Mouse (Mus musculus) neural tube, embryonic 13.5 days (tissue): ENCODE data around the gene Tnfrsf17. TPM values are rescaled to one million over a fixed set of nuclear protein-coding genes. Genes with fewer than 3 reads are reported as not detected.

Experiments
- ATAC-seq: fragments of 200-750 bp; cut with Nextera tagmentation; 2 replicates; pipeline ENCODE4 v1.8.0; 2017; ENCODE audit warnings: low read depth, mild to moderate bottlenecking, moderate TSS enrichment, moderate library complexity
- H3K27ac ChIP-seq: fragments of 300-500 bp; sonication (generic); replicated peaks from 2 replicates; pipeline ENCODE4 v1.5.1; 2015; ENCODE audit warnings: moderate library complexity, mild to moderate bottlenecking, inconsistent platforms
- H3K27me3 ChIP-seq: fragments of 300-500 bp; sonication (generic); 2 replicates; pipeline ENCODE4 v1.6.1; 2015; ENCODE audit warnings: mild to moderate bottlenecking, inconsistent platforms
- H3K36me3 ChIP-seq: fragments of 300-500 bp; sonication (generic); 2 replicates; pipeline ENCODE4 v1.6.1; 2015; ENCODE audit warnings: mild to moderate bottlenecking, inconsistent platforms
- H3K4me1 ChIP-seq: fragments of 300-500 bp; sonication (generic); replicated peaks from 2 replicates; pipeline ENCODE4 v1.6.1; 2015; ENCODE audit warnings: inconsistent platforms
- H3K4me2 ChIP-seq: fragments of 300-500 bp; sonication (generic); 2 replicates; pipeline ENCODE4 v1.6.1; 2015; ENCODE audit warnings: inconsistent platforms, mild to moderate bottlenecking, moderate library complexity
- H3K4me3 ChIP-seq: fragments of 300-500 bp; sonication (generic); 2 replicates; pipeline ENCODE4 v1.5.1; 2015; ENCODE audit warnings: mild to moderate bottlenecking, inconsistent platforms
- H3K9ac ChIP-seq: fragments of 300-500 bp; sonication (generic); 2 replicates; pipeline ENCODE4 v1.6.1; 2015; ENCODE audit warnings: moderate library complexity, mild to moderate bottlenecking, inconsistent platforms
- H3K9me3 ChIP-seq: fragments of 300-500 bp; sonication (generic); 2 replicates; pipeline ENCODE4 v1.6.1; 2016; ENCODE audit warnings: inconsistent platforms
- WGBS: fragments of 180-500 bp; shearing (Covaris S2); methylation state at CpG from one replicate; pipeline ENCODE4 v1.1.7; 2015; 5-methylcytosine and 5-hydroxymethylcytosine counted together
- polyA plus RNA-seq: library from polyadenylated mRNA; unstranded; fragments of >200 nt; fragmentation: Nextera tagmentation; extraction: Ambion mirVana; gene quantifications from 2 replicates; pipeline ENCODE4 v1.2.1, GENCODE M21; 2015

The Tnfrsf17 gene
- polyA plus RNA-seq, 1 experiment from 2014 or later: 0.33 TPM

DNA sequence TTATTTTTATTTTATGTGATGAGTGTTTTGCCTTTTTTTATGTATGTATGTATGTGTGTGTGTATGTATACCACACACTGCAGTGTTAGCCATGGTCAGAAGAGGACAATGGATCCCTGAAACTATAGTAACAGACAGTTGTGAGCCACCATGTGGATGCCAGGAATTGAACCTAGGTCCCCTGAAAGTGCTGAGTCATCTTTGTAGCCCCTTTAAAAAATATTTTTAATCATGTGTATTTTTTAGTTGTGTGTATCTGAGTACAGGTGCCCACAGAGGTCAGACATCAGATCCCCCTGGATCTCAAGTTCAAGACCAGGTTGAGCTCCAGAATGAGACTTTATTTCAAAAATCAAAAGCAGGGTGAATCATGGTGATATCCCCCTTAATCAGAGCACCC lies 9.9 kb upstream of the Tnfrsf17 start:
- no peak for ATAC-seq
- H3K4me1 ChIP-seq: no peaks in the 10 kb centered on the region
- H3K4me3 ChIP-seq: no peak overlapping the region
- no peak overlapping the region for H3K27ac ChIP-seq
- no peaks in the 10 kb centered on the region for H3K27me3 ChIP-seq
- no peaks in the 10 kb centered on the region for H3K9me3 ChIP-seq
- no peaks in the 10 kb centered on the region for H3K36me3 ChIP-seq
- H3K9ac ChIP-seq: no peak overlapping the region
- H3K4me2 ChIP-seq: no peak overlapping the region

DNA sequence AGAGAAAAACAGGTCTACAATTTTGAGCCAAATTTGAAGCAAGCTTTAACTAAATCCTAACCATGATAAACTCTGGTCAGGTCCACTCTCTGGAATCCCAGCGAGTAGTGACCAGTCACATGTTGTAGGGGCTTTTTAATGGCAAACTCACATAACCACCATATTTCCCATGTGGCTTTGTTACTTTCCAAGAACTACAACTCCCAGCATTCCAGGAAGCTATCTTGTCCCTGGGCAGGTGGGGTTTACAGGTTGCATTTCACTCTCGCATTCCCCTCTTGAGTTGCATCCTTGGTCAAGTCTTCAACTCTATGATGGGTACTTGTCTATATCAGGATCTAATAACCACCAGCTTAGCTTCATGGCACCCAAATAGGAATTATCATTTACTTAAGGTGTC lies 8.1 kb upstream of the Tnfrsf17 start:
- no peak overlapping the region for H3K4me3 ChIP-seq
- WGBS: 89% methylated on average over 2 of the region's 2 CpGs
- H3K4me2 ChIP-seq: no peak overlapping the region
- H3K27ac ChIP-seq: no peak overlapping the region
- H3K36me3 ChIP-seq: no peaks in the 10 kb centered on the region
- no peak overlapping the region for H3K9ac ChIP-seq
- no peaks in the 10 kb centered on the region for H3K27me3 ChIP-seq
- no peak for ATAC-seq
- no peaks in the 10 kb centered on the region for H3K4me1 ChIP-seq
- no peaks in the 10 kb centered on the region for H3K9me3 ChIP-seq

DNA sequence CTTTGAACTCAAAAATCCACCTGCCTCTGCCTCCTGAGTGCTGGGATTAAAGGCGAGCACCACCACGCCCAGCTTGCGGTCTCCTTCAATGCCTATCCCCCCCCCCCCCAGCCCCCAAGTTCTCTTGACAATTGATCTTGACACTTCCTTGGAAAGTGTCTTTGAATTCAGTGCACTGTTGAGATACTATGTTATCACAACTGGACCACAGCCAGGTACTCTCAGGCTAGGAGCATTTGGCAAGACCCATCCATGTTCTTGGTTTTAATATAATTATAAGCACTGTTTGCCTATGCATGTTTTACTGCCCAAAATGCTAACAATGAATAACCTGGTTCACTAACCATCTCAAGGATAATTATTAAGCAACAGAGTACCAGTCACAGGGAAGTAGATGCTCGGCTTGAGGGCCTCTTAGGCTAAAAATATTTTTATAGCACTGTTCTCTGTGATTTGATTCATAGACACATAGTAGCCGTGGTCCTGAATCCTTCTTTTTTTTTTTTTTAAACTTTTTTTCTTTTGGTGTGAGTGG lies 2.2 kb downstream of the Tnfrsf17 start:
- Histone ChIP-seq H3K9me3 (no peaks in the 10 kb centered on the region), H3K4me3 (no peak overlapping the region), H3K36me3 (no peaks in the 10 kb centered on the region), H3K4me2 (no peak overlapping the region), H3K4me1 (no peaks in the 10 kb centered on the region), H3K27ac (no peak overlapping the region), H3K27me3 (no peaks in the 10 kb centered on the region), H3K9ac (no peak overlapping the region)
- no peak for ATAC-seq
- WGBS: 88% methylated on average over 5 of the region's 5 CpGs

DNA sequence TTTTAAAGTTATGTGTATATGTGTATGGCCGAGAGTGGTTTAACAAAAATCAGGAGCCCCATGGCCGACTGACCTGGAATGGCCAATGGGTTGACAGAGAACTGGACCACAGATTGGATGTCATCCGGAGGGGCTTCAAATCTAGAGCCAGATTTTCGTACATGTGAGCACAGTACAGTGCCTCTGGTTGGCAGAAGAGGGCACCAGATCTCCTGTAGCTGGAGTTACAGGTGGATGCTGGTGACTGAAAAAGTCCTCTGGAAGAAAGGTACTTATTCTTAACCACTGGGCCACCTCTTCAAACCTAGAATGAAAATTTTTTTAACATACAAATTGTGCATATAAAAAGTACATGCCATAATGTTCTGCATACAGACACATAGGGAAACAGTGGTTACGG lies 3.1 kb downstream of the Tnfrsf17 start:
- H3K27ac ChIP-seq: no peak overlapping the region
- H3K36me3 ChIP-seq: no peaks in the 10 kb centered on the region
- no peak for ATAC-seq
- no peak overlapping the region for H3K4me2 ChIP-seq
- WGBS: 73% methylated on average over 5 of the region's 5 CpGs
- H3K4me3 ChIP-seq: no peak overlapping the region
- no peak overlapping the region for H3K9ac ChIP-seq
- no peaks in the 10 kb centered on the region for H3K4me1 ChIP-seq
- no peaks in the 10 kb centered on the region for H3K27me3 ChIP-seq
- no peaks in the 10 kb centered on the region for H3K9me3 ChIP-seq

DNA sequence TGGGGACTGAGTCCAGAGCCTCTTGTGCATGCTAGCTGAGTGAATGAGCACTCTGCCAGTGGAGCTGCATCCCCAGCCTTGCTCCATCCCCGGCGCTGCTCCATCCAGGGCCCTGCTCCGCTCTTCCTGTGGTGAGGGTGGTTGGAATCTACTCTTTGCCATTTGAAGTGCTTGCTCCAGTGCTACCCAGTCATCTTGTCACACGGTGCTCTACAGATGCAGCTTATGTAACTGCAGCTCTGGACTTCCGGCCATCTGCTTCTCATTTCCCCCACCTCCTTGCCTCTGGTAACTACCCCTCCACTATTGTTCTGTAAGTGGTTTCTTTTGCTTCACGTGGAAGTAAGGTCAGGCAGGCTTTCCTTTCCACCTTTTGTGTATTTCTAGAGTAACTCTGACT lies 3.7 kb downstream of the Tnfrsf17 start:
- Histone ChIP-seq H3K4me3 (no peak overlapping the region), H3K9ac (no peak overlapping the region), H3K9me3 (no peaks in the 10 kb centered on the region), H3K4me2 (no peak overlapping the region), H3K36me3 (no peaks in the 10 kb centered on the region), H3K4me1 (peaks cover 6% of the 10 kb centered on the region), H3K27ac (no peak overlapping the region), H3K27me3 (no peaks in the 10 kb centered on the region)
- 70% methylated on average over 6 of the region's 6 CpGs for WGBS
- no peak for ATAC-seq

DNA sequence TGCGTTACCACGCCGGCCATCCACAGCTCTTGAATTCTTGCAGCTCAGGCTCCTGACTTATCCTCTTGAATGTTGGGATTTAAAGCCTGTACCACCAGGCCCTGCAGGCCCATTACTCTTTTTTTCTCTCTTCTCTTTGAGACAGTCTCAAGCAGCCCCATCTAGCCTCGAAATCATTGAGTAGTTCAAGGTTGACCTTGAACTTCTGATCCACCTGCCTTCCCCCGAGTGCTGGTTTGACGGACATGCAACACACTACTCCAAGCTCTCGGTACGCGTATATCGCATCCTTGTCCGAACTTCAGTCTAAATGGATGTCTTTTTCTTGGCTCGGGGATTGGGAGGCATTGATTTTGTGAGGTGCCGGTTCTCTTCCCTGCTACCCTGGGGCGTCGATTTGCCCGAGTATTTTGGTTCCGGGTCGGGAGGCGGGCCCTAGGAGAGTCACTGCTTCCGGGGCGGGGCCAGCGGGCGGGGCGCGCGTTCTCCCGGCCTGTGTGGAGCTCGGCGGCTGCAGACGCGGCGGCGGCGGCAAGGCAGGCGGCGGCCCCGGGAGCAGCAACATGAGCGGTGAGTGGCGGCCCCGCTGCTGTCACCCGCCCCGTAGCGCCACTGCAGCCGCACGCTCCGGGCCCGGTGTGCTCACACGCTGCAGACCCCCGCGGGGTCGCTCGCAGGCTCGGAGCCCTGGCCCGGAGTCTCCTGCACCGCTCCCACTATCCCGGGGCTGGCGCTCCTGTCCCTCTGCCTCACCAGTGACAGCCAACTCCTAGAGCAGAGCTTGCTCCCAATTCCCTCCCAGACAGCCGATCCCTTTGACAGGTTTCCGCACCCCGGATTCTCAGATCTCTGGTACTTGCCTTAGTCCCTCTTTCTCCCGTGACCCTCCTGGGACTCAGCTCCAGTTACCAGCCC lies 9.1 kb downstream of the Tnfrsf17 start, which contains the start of gene Snx29:
Gene Snx29, plus strand, starts transcription at position 500 of the 915 bp plus-strand sequence.
- Histone ChIP-seq H3K36me3 (no peaks in the 10 kb centered on the region), H3K4me2 (peak within 1 kb of the TSS; percentile 87), H3K4me3 (peak within 1 kb of the TSS; percentile 81), H3K27me3 (no peaks in the 10 kb centered on the region), H3K4me1 (peaks cover 15% of the 10 kb centered on the region), H3K27ac (peak within 1 kb of the TSS; percentile 92), H3K9me3 (no peaks in the 10 kb centered on the region), H3K9ac (peak within 1 kb of the TSS; percentile 89)
- ATAC-seq: peak; percentile 99
- WGBS: 5% methylated on average over 61 of the region's 61 CpGs

DNA sequence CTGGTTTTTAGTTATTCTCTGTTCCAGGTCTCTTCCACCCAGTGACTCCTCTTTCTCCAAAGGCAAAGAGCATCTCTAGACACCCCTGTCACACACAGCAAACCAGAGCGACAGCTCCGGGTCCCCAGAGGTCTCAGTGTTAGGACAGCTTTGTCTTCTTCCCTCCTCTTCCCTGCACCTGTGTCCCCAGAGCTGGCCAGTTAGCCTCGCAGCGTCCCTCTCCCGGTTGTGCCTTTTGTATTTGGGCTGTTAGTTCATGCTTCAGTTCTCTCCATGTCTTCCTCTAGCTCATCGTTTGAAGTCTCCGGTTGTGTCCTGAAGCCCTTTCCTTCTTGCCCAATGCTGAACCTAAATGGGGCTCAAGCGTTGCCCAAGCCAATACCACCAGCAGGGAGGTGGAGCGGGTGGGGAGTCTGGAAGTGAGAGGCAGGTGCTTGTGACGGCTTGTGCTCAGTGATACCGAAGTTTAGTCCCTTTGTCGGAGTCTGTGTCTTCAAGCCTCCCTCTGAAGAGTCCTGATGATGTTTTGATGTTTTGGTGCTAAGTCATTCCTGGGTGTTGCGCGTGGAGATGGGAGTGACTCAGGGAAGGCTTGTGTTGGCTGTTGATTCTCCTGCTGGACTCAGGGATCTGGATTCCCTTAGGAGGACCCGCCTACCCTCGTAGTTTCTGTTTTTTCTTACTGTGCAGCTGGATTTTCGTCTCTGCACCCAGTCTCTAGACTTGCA lies 9.9 kb downstream of the Tnfrsf17 start:
- Histone ChIP-seq H3K4me2 (peak overlapping the region; percentile 87), H3K27ac (peak overlapping the region; percentile 92), H3K27me3 (no peaks in the 10 kb centered on the region), H3K4me1 (peaks cover 15% of the 10 kb centered on the region), H3K9me3 (no peaks in the 10 kb centered on the region), H3K9ac (peak overlapping the region; percentile 89), H3K36me3 (no peaks in the 10 kb centered on the region), H3K4me3 (peak overlapping the region; percentile 81)
- ATAC-seq: peak; percentile 64
- 7% methylated on average over 17 of the region's 17 CpGs for WGBS

DNA sequence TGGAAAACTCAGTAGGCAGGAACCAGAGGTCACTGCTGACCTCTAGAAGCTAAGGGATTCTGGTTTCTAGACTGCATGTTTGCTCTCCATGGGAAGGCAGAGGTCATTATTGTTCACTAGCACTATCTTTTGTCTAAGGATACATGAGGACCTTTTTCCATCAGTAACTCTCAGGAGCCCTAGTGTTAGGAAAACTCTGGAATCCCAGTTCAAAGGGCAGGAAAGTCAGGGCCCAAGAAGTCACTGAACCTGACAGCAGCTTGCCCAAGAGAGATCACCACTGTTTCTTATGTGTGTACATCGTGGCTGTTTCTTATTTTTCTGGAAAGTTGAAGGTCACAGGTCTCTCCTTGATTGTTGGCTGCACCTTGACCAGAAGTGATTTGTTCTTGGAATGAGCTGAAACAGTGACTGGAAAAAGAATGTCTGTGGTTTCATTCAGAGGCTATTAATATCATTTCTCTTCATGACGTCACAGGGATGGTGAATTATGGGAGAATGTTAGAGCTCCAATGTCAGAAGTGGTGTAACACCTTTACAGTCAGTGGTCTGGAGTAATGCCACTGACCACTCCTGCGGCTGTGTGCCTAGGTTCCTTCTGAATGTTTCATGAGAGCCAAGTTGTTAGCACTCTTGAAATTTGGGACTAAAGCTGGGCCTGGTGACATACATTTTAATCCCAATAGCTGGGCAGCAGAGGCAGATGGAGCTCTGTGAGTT lies 16.6 kb downstream of the Tnfrsf17 start:
- Histone ChIP-seq H3K27ac (no peak overlapping the region), H3K36me3 (no peaks in the 10 kb centered on the region), H3K9ac (no peak overlapping the region), H3K4me3 (no peak overlapping the region), H3K27me3 (no peaks in the 10 kb centered on the region), H3K4me2 (no peak overlapping the region), H3K4me1 (no peaks in the 10 kb centered on the region), H3K9me3 (no peaks in the 10 kb centered on the region)
- ATAC-seq: no peak
- 85% methylated on average over 3 of the region's 3 CpGs for WGBS

DNA sequence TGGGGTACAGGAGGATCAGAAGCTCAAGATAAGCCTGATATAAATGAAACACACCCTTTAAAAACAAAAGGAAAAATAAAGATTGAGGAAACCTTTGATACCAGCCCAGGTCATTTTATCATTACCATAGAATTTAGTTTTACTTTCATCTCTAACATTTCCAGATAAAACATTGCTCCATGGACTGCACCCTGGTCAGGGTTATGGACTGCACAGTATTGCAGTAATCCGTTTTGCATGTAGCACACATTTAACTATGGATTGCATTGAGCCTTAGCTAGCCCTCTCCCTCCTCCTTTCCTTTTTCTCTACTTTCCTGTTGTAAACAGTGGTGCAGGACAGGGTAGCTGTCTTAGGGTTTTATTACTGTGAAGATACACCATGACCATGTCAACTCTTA lies 17.4 kb downstream of the Tnfrsf17 start:
- WGBS: 83% methylated on average over 1 of the region's 1 CpGs
- ATAC-seq: no peak
- Histone ChIP-seq H3K4me1 (no peaks in the 10 kb centered on the region), H3K4me2 (no peak overlapping the region), H3K36me3 (no peaks in the 10 kb centered on the region), H3K27ac (no peak overlapping the region), H3K9ac (no peak overlapping the region), H3K27me3 (no peaks in the 10 kb centered on the region), H3K4me3 (no peak overlapping the region), H3K9me3 (no peaks in the 10 kb centered on the region)

DNA sequence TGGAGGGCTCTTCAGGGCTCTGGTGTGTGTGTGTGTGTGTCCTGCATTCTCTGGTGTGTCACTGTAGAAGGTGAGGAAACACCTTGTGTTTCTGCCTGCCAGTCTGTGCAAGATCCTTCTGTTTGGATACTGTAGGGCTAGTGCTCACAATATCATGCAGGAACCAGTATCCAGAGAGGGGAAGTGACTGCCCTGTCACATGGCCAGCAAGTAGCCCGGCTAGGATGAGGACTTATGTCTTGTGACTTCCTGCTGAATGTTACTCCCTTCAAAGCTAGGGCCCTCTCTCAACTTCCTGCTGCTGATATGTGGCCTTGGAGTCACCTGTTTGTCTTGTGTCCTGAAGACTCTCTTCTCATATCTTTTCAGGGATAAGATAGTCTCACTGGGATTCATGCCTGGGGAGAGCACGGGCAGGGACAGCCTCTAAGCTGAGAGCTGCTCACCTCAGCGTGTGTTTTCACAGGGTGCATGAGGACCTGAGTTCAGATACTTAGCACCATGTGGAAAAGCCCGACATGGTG lies 29.7 kb downstream of the Tnfrsf17 start:
- H3K9me3 ChIP-seq: no peaks in the 10 kb centered on the region
- H3K9ac ChIP-seq: no peak overlapping the region
- 84% methylated on average over 4 of the region's 4 CpGs for WGBS
- no peaks in the 10 kb centered on the region for H3K4me1 ChIP-seq
- no peaks in the 10 kb centered on the region for H3K27me3 ChIP-seq
- no peak overlapping the region for H3K27ac ChIP-seq
- no peak overlapping the region for H3K4me3 ChIP-seq
- H3K4me2 ChIP-seq: no peak overlapping the region
- ATAC-seq: no peak
- no peaks in the 10 kb centered on the region for H3K36me3 ChIP-seq

DNA sequence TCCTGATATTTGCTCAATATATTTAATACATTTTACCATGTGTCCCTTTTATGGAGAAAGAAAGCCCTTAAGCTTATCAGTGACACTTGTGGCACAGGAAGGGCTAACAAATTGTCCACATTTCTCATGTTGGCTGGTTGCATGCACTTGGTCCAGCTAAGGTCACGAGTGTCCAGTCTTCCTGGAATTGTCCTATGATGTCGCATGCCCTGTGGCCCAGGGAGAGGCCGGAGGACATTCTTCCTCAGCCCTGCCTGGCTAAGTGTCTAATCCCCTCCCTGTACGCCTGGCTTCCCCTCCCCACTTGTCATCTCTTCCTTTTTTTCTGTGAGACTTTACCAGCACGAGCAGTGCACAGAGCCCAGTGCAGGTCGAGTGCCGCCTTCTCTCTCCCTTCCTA lies 38.3 kb downstream of the Tnfrsf17 start:
- Histone ChIP-seq H3K36me3 (peaks cover 25% of the 10 kb centered on the region), H3K9ac (no peak overlapping the region), H3K4me2 (no peak overlapping the region), H3K27me3 (no peaks in the 10 kb centered on the region), H3K9me3 (no peaks in the 10 kb centered on the region), H3K4me1 (no peaks in the 10 kb centered on the region), H3K4me3 (no peak overlapping the region), H3K27ac (no peak overlapping the region)
- no peak for ATAC-seq
- 88% methylated on average over 7 of the region's 7 CpGs for WGBS
